In genomic region chr4:40946516-40947121, GRCm38 (mm10) we compare ENCODE assay signal across 9 mouse cellular contexts. TPM values are rescaled to one million over a fixed set of nuclear protein-coding genes. Genes with fewer than 3 reads are reported as not detected.
DNase-seq lines count a peak whose midpoint lies in the region; ATAC-seq and TF ChIP-seq lines count a peak whose summit lies in the region.
"Had no signal": no experiment of that assay in that cellular context is flagged by ENCODE, and none has a peak within 500 bp of the region (broad histone marks: within the 10 kb centered on the region; RNA-seq: fewer than 3 reads in every experiment).

No protein-coding gene starts in this region.

- H3K36me3 ChIP-seq in heart, adult 2 months (ENCODE audit: control insufficient read depth, insufficient read depth, low read length) = peaks cover 5% of the 10 kb centered on the region
- peaks cover 71% of the 10 kb centered on the region for H3K36me3 ChIP-seq in E14TG2a.4 (ENCODE audit: insufficient read depth, low read length)
- H3K36me3 ChIP-seq in forebrain, embryonic 16.5 days (ENCODE audit: control insufficient read depth, insufficient read depth) = peaks cover 18% of the 10 kb centered on the region
- peaks cover 47% of the 10 kb centered on the region for H3K36me3 ChIP-seq in liver, postnatal 0 days (replicated peaks; ENCODE audit: insufficient read depth, low read length)

- TF ChIP-seq POLR2A in heart, adult 2 months (IDR thresholded peaks at IDR 0.05; ENCODE audit: insufficient read depth, low read depth, low read length) = no peak

- DNase-seq in heart, adult 2 months = no peak
- no peak for DNase-seq in heart, postnatal 4 days
- DNase-seq in liver, postnatal 0 days = no peak
- no peak for DNase-seq in urinary bladder, postnatal 36 days (ENCODE audit: low spot score in 2 of 2)
- DNase-seq in right cerebral cortex, postnatal 25 days = no peak
- DNase-seq in yolk sac, embryonic 10.5 days (ENCODE audit: low spot score) = no peak
- DNase-seq: lung, postnatal 10 days had no signal

- TF ChIP-seq EP300 in heart, adult 2 months (IDR thresholded peaks at IDR 0.05; ENCODE audit: insufficient read depth, low read depth, low read length) = no peak
- no peak for TF ChIP-seq EP300 in liver, postnatal 0 days (IDR thresholded peaks at IDR 0.05; ENCODE audit: low read depth)

- H3K4me2 ChIP-seq in forebrain, embryonic 16.5 days (ENCODE audit: low read length) = peak overlapping the region; percentile 83
- peak overlapping the region; percentile 89 for H3K4me2 ChIP-seq in liver, postnatal 0 days (ENCODE audit: low read depth, low read length)

- peak overlapping the region; percentile 96; the same call in 1 of the 2 replicates for H3K4me3 ChIP-seq in heart, adult 2 months
- peak overlapping the region; percentile 97; the same call in 1 of the 2 replicates for H3K4me3 ChIP-seq in E14TG2a.4 (replicated peaks; ENCODE audit: low read length)
- H3K4me3 ChIP-seq in forebrain, embryonic 16.5 days (replicated peaks; ENCODE audit: low read length) = peak overlapping the region; percentile 90
- H3K4me3 ChIP-seq in liver, postnatal 0 days (ENCODE audit: low read depth, low read length) = peak overlapping the region; percentile 97

- H3K27me3 ChIP-seq in heart, adult 2 months (ENCODE audit: control insufficient read depth, insufficient read depth, low read length) = no peaks in the 10 kb centered on the region
- H3K27me3 ChIP-seq in E14TG2a.4 (ENCODE audit: insufficient read depth, low read length) = no peaks in the 10 kb centered on the region
- H3K27me3 ChIP-seq in forebrain, embryonic 16.5 days (replicated peaks; ENCODE audit: control insufficient read depth, insufficient read depth, low read length) = no peaks in the 10 kb centered on the region
- H3K27me3 ChIP-seq in liver, postnatal 0 days (ENCODE audit: insufficient read depth, low read length) = no peaks in the 10 kb centered on the region

- TF ChIP-seq CTCF in heart, adult 2 months (IDR thresholded peaks at IDR 0.05) = no peak
- TF ChIP-seq CTCF in E14TG2a.4 (conservative IDR thresholded peaks at IDR 0.05; ENCODE audit: low read length) = no peak
- TF ChIP-seq CTCF in liver, postnatal 0 days (IDR thresholded peaks at IDR 0.05; ENCODE audit: low read depth) = no peak

- peaks cover 2% of the 10 kb centered on the region for H3K4me1 ChIP-seq in heart, adult 2 months (ENCODE audit: control insufficient read depth, insufficient read depth, low read length)
- peaks cover 53% of the 10 kb centered on the region for H3K4me1 ChIP-seq in E14TG2a.4 (replicated peaks; ENCODE audit: low read depth, low read length)
- H3K4me1 ChIP-seq in forebrain, embryonic 16.5 days (replicated peaks; ENCODE audit: control insufficient read depth, insufficient read depth, low read length) = peaks cover 27% of the 10 kb centered on the region
- peaks cover 26% of the 10 kb centered on the region for H3K4me1 ChIP-seq in liver, postnatal 0 days (ENCODE audit: insufficient read depth)

- no peak for ATAC-seq in forebrain, embryonic 16.5 days
- ATAC-seq in liver, postnatal 0 days = peak; percentile 18

- intact Hi-C loops in heart, adult 2 months (cut with DNase I) = loop anchor here (5.0 kb wide), 1 partner anchor 99 kb away; no protein-coding TSS in a partner anchor

- no peaks in the 10 kb centered on the region for H3K79me2 ChIP-seq in heart, adult 2 months (replicated peaks; ENCODE audit: control insufficient read depth, insufficient read depth, low read length)

- H3K27ac ChIP-seq in heart, adult 2 months = no peak overlapping the region
- no peak overlapping the region for H3K27ac ChIP-seq in forebrain, embryonic 16.5 days (ENCODE audit: low read length)
- peak overlapping the region; percentile 99 for H3K27ac ChIP-seq in liver, postnatal 0 days (ENCODE audit: low read depth)

- WGBS in heart, adult 2 months = 83% methylated on average over 7 of the region's 7 CpGs
- 83% methylated on average over 7 of the region's 7 CpGs for WGBS in forebrain, embryonic 16.5 days
- WGBS in liver, postnatal 0 days (ENCODE audit: insufficient replicate concordance) = 45% methylated on average over 7 of the region's 7 CpGs

- H3K9ac ChIP-seq in heart, adult 2 months (ENCODE audit: low read depth, low read length) = no peak overlapping the region
- H3K9ac ChIP-seq in forebrain, embryonic 16.5 days (replicated peaks; ENCODE audit: low read depth, low read length) = 0 out of 2 replicates have a peak overlapping the region, but pooled peaks have one; percentile 8
- H3K9ac ChIP-seq in liver, postnatal 0 days (replicated peaks) = peak overlapping the region; percentile 99

- H3K9me3 ChIP-seq in E14TG2a.4 (ENCODE audit: low read length) = no peaks in the 10 kb centered on the region
- no peaks in the 10 kb centered on the region for H3K9me3 ChIP-seq in forebrain, embryonic 16.5 days (ENCODE audit: control insufficient read depth, low read length)
- no peaks in the 10 kb centered on the region for H3K9me3 ChIP-seq in liver, postnatal 0 days (ENCODE audit: low read length)

RNA-seq across cellular contexts. Expression of gene Bag1, which starts 1.5 kb away (rescaled TPM):
- 100 to 1,000 TPM; 263 to 301 TPM for total RNA-seq in heart, adult 2 months (2021)
- polyA plus RNA-seq in heart, adult 2 months (2012; rRNA removed) = 88.7 and 97.0 TPM in 2 replicates
- total RNA-seq in heart, postnatal 4 days (2021) = 100 to 1,000 TPM; 196 to 204 TPM
- polyA plus RNA-seq in forebrain, embryonic 16.5 days (2015; fragmentation: Nextera tagmentation; extraction: Ambion mirVana) = 180 and 214 TPM in 2 replicates
- 128 and 136 TPM in 2 replicates for polyA plus RNA-seq in liver, postnatal 0 days (2015; fragmentation: Nextera tagmentation; extraction: Ambion mirVana)

RNA-seq across cellular contexts. Expression of gene Chmp5, which starts 1.6 kb away (rescaled TPM):
- total RNA-seq in heart, adult 2 months (2021) = 10 to 100 TPM; 32.7 to 36.6 TPM
- 12.7 and 21.5 TPM in 2 replicates for polyA plus RNA-seq in heart, adult 2 months (2012; rRNA removed)
- total RNA-seq in heart, postnatal 4 days (2021) = 10 to 100 TPM; 37.9 to 38.5 TPM
- polyA plus RNA-seq in forebrain, embryonic 16.5 days (2015; fragmentation: Nextera tagmentation; extraction: Ambion mirVana) = 167 and 183 TPM in 2 replicates
- 46.6 and 49.3 TPM in 2 replicates for polyA plus RNA-seq in liver, postnatal 0 days (2015; fragmentation: Nextera tagmentation; extraction: Ambion mirVana)

RNA-seq across cellular contexts. Expression of gene Nfx1, which starts 24.1 kb away (rescaled TPM):
- total RNA-seq in heart, adult 2 months (2021) = 10 to 100 TPM; 18.9 to 19.8 TPM
- polyA plus RNA-seq in heart, adult 2 months (2012; rRNA removed) = 16.9 and 30.6 TPM in 2 replicates
- 10 to 100 TPM; 35.8 to 38.5 TPM for total RNA-seq in heart, postnatal 4 days (2021)
- polyA plus RNA-seq in forebrain, embryonic 16.5 days (2015; fragmentation: Nextera tagmentation; extraction: Ambion mirVana) = 133 and 141 TPM in 2 replicates
- 18.2 and 19.4 TPM in 2 replicates for polyA plus RNA-seq in liver, postnatal 0 days (2015; fragmentation: Nextera tagmentation; extraction: Ambion mirVana)

RNA-seq across cellular contexts. Expression of gene Spink4, which starts 26.8 kb away (rescaled TPM):
- under 1 TPM in 1 of 2 experiments, not detected in 1; 0.68 TPM for total RNA-seq in heart, adult 2 months (2021)
- polyA plus RNA-seq in heart, adult 2 months (2012; rRNA removed) = 1.7 and 3.6 TPM in 2 replicates
- total RNA-seq in heart, postnatal 4 days (2021) = 1 to 10 TPM; 2.7 to 2.8 TPM
- polyA plus RNA-seq in forebrain, embryonic 16.5 days (2015; fragmentation: Nextera tagmentation; extraction: Ambion mirVana) = not detected in 2 replicates
- polyA plus RNA-seq in liver, postnatal 0 days (2015; fragmentation: Nextera tagmentation; extraction: Ambion mirVana) = 0.65 and 1.2 TPM in 2 replicates
